Mouse (Mus musculus) midbrain, postnatal 0 days (tissue): ENCODE measurements around the gene Plin4. TPM values are rescaled to one million over a fixed set of nuclear protein-coding genes. Genes with fewer than 3 reads are reported as not detected.
A peak's percentile ranks its signal among the peaks of the same experiment; 100 is the strongest.

Source experiments
- ATAC-seq: fragments of 200-750 bp; cut with Nextera tagmentation; 2 replicates; pipeline ENCODE4 v1.8.0; 2017; ENCODE audit warnings: moderate number of reproducible peaks, mild to moderate bottlenecking, moderate TSS enrichment, moderate library complexity; ENCODE audit not compliant: low FRiP score
- DNase-seq: peaks from one replicate; pipeline ENCODE4 v3.0.0-alpha.2; 2015; ENCODE audit warnings: low spot score
- H3K27ac ChIP-seq: fragments of 300-500 bp; sonication (generic); 2 replicates; pipeline ENCODE4 v1.5.1; 2014; ENCODE audit warnings: low read depth, mild to moderate bottlenecking, low read length, mixed read lengths
- H3K27me3 ChIP-seq: fragments of 300-500 bp; sonication (generic); 2 replicates; pipeline ENCODE4 v1.6.1; 2014; ENCODE audit warnings: low read length, control low read depth, mixed read lengths; ENCODE audit not compliant: insufficient read depth
- H3K36me3 ChIP-seq: fragments of 300-500 bp; sonication (generic); 2 replicates; pipeline ENCODE4 v1.6.1; 2014; ENCODE audit warnings: low read length, control low read depth, mixed read lengths; ENCODE audit not compliant: insufficient read depth
- H3K4me1 ChIP-seq: fragments of 300-500 bp; sonication (generic); 2 replicates; pipeline ENCODE4 v1.6.1; 2014; ENCODE audit warnings: mild to moderate bottlenecking, control low read depth, antibody characterized with exemption, low read length, mixed read lengths; ENCODE audit not compliant: insufficient read depth
- H3K4me2 ChIP-seq: fragments of 300-500 bp; sonication (generic); 2 replicates; pipeline ENCODE4 v1.6.1; 2014; ENCODE audit warnings: low read depth, mild to moderate bottlenecking, low read length, mixed read lengths; ENCODE audit not compliant: poor library complexity, severe bottlenecking
- H3K4me3 ChIP-seq: fragments of 300-500 bp; sonication (generic); 2 replicates; pipeline ENCODE4 v1.5.1; 2014; ENCODE audit warnings: low read depth, mild to moderate bottlenecking, low read length, moderate library complexity
- H3K9ac ChIP-seq: fragments of 300-500 bp; sonication (generic); replicated peaks from 2 replicates; pipeline ENCODE4 v1.6.1; 2014; ENCODE audit warnings: mild to moderate bottlenecking, low read length, moderate library complexity, mixed read lengths; ENCODE audit not compliant: poor library complexity, severe bottlenecking
- H3K9me3 ChIP-seq: fragments of 300-500 bp; sonication (generic); 2 replicates; pipeline ENCODE4 v1.6.1; 2016; ENCODE audit warnings: low read length, control low read depth
- CTCF ChIP-seq: IDR thresholded peaks from 2 replicates; pipeline ENCODE4 v1.5.1; 2016; ENCODE audit warnings: antibody characterized with exemption, mild to moderate bottlenecking
- WGBS: fragments of 180-500 bp; shearing (Covaris S2); extraction: QIAGEN DNeasy Blood & Tissue Kit; methylation state at CpG from one replicate; pipeline ENCODE4 v1.1.7; 2014; 5-methylcytosine and 5-hydroxymethylcytosine counted together
- polyA plus RNA-seq: library from polyadenylated mRNA; unstranded; fragments of >200 nt; fragmentation: Nextera tagmentation; extraction: Ambion mirVana; gene quantifications from 2 replicates; pipeline ENCODE4 v1.2.1, GENCODE M21; 2015
- total RNA-seq: library from RNA; depleted of rRNA; stranded (reverse); fragments of >200 nt; gene quantifications from 2 replicates; pipeline ENCODE4 v1.2.3, GENCODE M21; 2014

The Plin4 gene
- total and polyA plus RNA-seq, 2 experiments from 2014 or later: 0.04 to 0.55 TPM

DNA sequence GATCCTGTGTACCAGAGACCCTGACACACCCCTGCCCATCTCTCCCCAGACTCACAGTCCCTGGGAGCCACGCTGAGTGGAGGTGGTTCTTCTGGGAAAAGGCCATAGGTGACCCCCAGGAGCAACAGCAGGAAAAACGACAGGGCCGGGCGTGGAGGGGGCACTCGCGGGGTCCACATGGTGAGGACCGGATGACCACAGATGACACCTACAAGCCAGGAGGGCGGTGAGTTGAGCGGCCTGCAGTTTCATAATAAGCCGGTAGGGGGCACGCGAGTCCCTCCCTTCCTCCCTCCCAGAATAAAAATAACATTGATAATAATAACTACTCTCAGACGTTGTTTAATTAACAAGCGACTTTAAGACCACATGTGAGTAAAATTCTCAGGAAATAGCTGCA lies 23.1 kb upstream of the Plin4 start:
- Histone ChIP-seq H3K4me2 (no peak overlapping the region), H3K4me3 (no peak overlapping the region), H3K4me1 (0 out of 2 replicates have a peak, but pooled peaks cover 3% of the 10 kb centered on the region), H3K27ac (no peak overlapping the region), H3K9me3 (no peaks in the 10 kb centered on the region), H3K36me3 (peaks cover 39% of the 10 kb centered on the region), H3K27me3 (no peaks in the 10 kb centered on the region), H3K9ac (no peak overlapping the region)
- ATAC-seq (no peak), DNase-seq (no peak)
- WGBS: 5% methylated on average over 14 of the region's 14 CpGs
- TF ChIP-seq CTCF: peak; percentile 85

DNA sequence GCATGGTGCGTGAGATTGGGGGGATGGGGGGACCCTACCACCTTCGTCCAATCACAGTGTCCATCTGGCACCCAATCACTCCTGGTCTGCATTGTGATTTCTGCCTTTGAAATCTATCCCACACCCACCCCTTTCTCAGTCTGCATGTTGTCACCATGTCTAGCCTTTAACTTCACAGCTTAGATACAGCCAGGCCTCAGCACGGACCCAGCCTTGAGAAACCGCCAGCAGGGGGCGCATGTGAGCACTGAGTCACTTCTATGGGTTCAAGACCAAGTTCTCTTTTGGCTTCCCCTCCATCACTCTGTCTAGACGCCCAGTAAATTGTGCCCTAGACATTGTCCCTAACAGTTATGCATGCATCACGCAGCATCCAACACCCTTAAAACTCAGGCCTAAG lies 22.2 kb upstream of the Plin4 start:
- Histone ChIP-seq H3K4me1 (no peaks in the 10 kb centered on the region), H3K4me3 (no peak overlapping the region), H3K9ac (no peak overlapping the region), H3K9me3 (no peaks in the 10 kb centered on the region), H3K4me2 (no peak overlapping the region), H3K36me3 (peaks cover 47% of the 10 kb centered on the region), H3K27ac (no peak overlapping the region), H3K27me3 (no peaks in the 10 kb centered on the region)
- DNase-seq (peak; percentile 57), ATAC-seq (0 out of 2 replicates have a peak, but pooled peaks have one; percentile 28)
- WGBS: 46% methylated on average over 7 of the region's 7 CpGs
- peak; percentile 77 for TF ChIP-seq CTCF

DNA sequence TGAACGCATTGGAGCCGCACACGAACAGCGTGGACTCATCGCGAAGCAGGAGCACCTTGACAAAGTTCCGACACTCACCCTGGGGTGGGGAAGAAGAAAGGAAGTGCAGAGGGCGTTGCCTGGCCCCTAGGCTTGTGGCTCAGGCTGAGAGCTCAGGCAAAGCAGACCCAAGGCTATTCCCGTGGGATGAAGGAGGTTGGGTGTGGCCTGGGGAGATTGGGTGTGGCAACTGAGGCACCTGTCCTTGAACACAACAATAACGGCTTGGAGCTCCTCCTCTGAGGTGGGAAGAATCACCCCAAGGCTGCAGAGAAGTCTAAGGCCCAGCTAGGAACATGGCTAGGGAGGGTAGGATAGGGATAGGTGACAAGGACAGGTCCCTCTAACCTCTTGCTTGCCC lies 21.5 kb upstream of the Plin4 start:
- Histone ChIP-seq H3K27ac (no peak overlapping the region), H3K4me2 (no peak overlapping the region), H3K27me3 (no peaks in the 10 kb centered on the region), H3K4me3 (no peak overlapping the region), H3K9me3 (no peaks in the 10 kb centered on the region), H3K36me3 (peaks cover 51% of the 10 kb centered on the region), H3K4me1 (no peaks in the 10 kb centered on the region), H3K9ac (no peak overlapping the region)
- no peak for ATAC-seq
- 95% methylated on average over 10 of the region's 10 CpGs for WGBS
- DNase-seq: no peak
- no peak for TF ChIP-seq CTCF

DNA sequence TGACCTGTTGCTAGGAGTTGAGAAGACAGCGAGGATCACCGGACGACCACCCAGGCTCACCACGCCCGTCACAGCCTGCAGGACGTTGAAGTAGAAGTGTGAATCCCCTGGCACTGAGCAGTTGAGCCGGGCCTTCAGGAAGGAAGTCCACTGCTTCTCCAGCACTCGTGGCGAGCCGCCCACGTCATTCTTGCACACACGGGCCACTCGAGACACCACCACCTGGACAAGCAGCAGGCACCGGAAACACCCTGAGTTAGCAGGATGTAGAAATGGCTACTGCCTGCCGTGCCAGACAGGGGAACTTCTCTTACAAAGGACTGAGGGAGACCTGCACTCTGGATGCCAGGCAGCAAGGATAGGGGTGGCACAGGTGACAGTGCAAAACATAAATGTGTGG lies 18.6 kb upstream of the Plin4 start:
- Histone ChIP-seq H3K4me1 (no peaks in the 10 kb centered on the region), H3K9me3 (no peaks in the 10 kb centered on the region), H3K36me3 (peaks cover 70% of the 10 kb centered on the region), H3K4me3 (no peak overlapping the region), H3K27ac (no peak overlapping the region), H3K9ac (no peak overlapping the region; the same call in 1 of the 2 replicates), H3K27me3 (no peaks in the 10 kb centered on the region), H3K4me2 (no peak overlapping the region)
- whole genome bisulfite sequencing: 82% methylated on average over 15 of the region's 15 CpGs
- no peak for TF ChIP-seq CTCF
- ATAC-seq (no peak), DNase-seq (no peak)

GRCm38 (mm10) chr17:56126175-56126574 lies 16.6 kb upstream of the Plin4 start:
- ATAC-seq: no peak
- TF ChIP-seq CTCF: no peak
- Histone ChIP-seq H3K9ac (no peak overlapping the region), H3K9me3 (peaks cover 6% of the 10 kb centered on the region; the same call in 1 of the 2 replicates), H3K36me3 (peaks cover 66% of the 10 kb centered on the region), H3K4me1 (no peaks in the 10 kb centered on the region), H3K4me3 (no peak overlapping the region), H3K27ac (no peak overlapping the region), H3K27me3 (peaks cover 8% of the 10 kb centered on the region; the same call in 1 of the 2 replicates), H3K4me2 (no peak overlapping the region)
- 83% methylated on average over 11 of the region's 11 CpGs for WGBS
- no peak for DNase-seq

DNA sequence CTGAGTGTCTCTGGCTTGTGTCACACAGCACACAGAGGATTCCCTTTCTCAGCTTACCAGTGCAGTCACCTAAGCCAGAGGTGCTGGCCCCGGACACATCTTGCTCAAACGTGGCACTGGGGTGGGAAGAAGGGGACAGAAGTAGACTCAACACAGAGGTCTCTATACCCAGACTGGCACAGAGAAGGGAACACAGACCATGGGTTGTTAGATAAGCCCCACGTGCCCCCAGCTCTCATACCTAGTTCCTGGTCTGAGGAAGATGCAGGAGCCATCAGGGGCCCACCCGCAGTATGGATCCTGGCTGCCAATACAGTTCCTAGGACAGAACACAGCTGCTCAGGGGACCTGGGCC lies 15.7 kb upstream of the Plin4 start:
- H3K9me3 ChIP-seq: peaks cover 6% of the 10 kb centered on the region; the same call in 1 of the 2 replicates
- no peak overlapping the region for H3K27ac ChIP-seq
- no peak overlapping the region for H3K4me3 ChIP-seq
- H3K36me3 ChIP-seq: peaks cover 57% of the 10 kb centered on the region
- ATAC-seq (no peak), DNase-seq (no peak)
- H3K9ac ChIP-seq: no peak overlapping the region
- H3K4me1 ChIP-seq: 0 out of 2 replicates have a peak, but pooled peaks cover under 1% of the 10 kb centered on the region
- peaks cover 17% of the 10 kb centered on the region for H3K27me3 ChIP-seq
- TF ChIP-seq CTCF: no peak
- WGBS: 93% methylated on average over 4 of the region's 4 CpGs
- H3K4me2 ChIP-seq: no peak overlapping the region
